Mouse (Mus musculus) urinary bladder, postnatal 4 days (tissue): ENCODE measurements around the gene Rimklb.
"Not testable (repeated sequence)": the region's sequence is repeated elsewhere in the genome, so short reads cannot be mapped to it uniquely, and the experiment has no call there.

Experiments used
- DNase-seq, 2 experiments: peaks; one replicate each; pipeline ENCODE4 v3.0.0; 2021 to 2022; ENCODE audit warnings: low spot score in 2 of 2

Rimklb gene

GRCm38 (mm10) chr6:122498661-122499060 lies at the start of gene Rimklb:
Gene Rimklb (minus strand): TSS chr6:122498761.
- no peak for DNase-seq

GRCm38 (mm10) chr6:122545948-122546347 lies 47.4 kb upstream of the Rimklb start:
- DNase-seq: no peak

- DNase-seq: no peak
Observed at GRCm38 (mm10) chr6:122545289-122545882, 46.8 kb upstream of the Rimklb start.

- no peak for DNase-seq
Observed at GRCm38 (mm10) chr6:122544672-122545071, 46.1 kb upstream of the Rimklb start.

GRCm38 (mm10) chr6:122543574-122543973 lies 45.0 kb upstream of the Rimklb start:
- DNase-seq: no peak

GRCm38 (mm10) chr6:122542459-122542858 lies 43.9 kb upstream of the Rimklb start:
- DNase-seq: not testable (repeated sequence)

GRCm38 (mm10) chr6:122539564-122539963 lies 41.0 kb upstream of the Rimklb start:
- DNase-seq: no peak

GRCm38 (mm10) chr6:122534032-122534431 lies 35.5 kb upstream of the Rimklb start:
- DNase-seq: no peak

GRCm38 (mm10) chr6:122532883-122533302 lies 34.3 kb upstream of the Rimklb start:
- no peak for DNase-seq

- DNase-seq: no peak
Observed at GRCm38 (mm10) chr6:122531466-122532174, 33.1 kb upstream of the Rimklb start.

- no peak for DNase-seq
Observed at GRCm38 (mm10) chr6:122528136-122528535, 29.6 kb upstream of the Rimklb start.

GRCm38 (mm10) chr6:122527596-122527995 lies 29.0 kb upstream of the Rimklb start:
- no peak for DNase-seq

- DNase-seq: no peak
Observed at GRCm38 (mm10) chr6:122523289-122523688, 24.7 kb upstream of the Rimklb start.

- DNase-seq: no peak
Observed at GRCm38 (mm10) chr6:122522595-122522994, 24.0 kb upstream of the Rimklb start.

GRCm38 (mm10) chr6:122519384-122519783 lies 20.8 kb upstream of the Rimklb start:
- no peak for DNase-seq

- DNase-seq: no peak
Observed at GRCm38 (mm10) chr6:122517668-122518067, 19.1 kb upstream of the Rimklb start.

- not testable (repeated sequence) for DNase-seq
Observed at GRCm38 (mm10) chr6:122515762-122516161, 17.2 kb upstream of the Rimklb start.

GRCm38 (mm10) chr6:122514312-122514711 lies 15.8 kb upstream of the Rimklb start:
- no peak for DNase-seq

GRCm38 (mm10) chr6:122512914-122513878 lies 14.6 kb upstream of the Rimklb start:
- no peak for DNase-seq

GRCm38 (mm10) chr6:122508494-122508893 lies 9.9 kb upstream of the Rimklb start:
- peak; percentile 33 to 69 for DNase-seq

- DNase-seq: no peak
Observed at GRCm38 (mm10) chr6:122505545-122505944, 7.0 kb upstream of the Rimklb start, which contains the start of gene Mfap5. Gene Mfap5 (plus strand): TSS chr6:122505845.

GRCm38 (mm10) chr6:122505041-122505440 lies 6.5 kb upstream of the Rimklb start:
- no peak for DNase-seq
